Mouse (Mus musculus) spleen, postnatal 4 days (tissue): ENCODE data around the gene Gm44805.
A peak's percentile ranks its signal among the peaks of the same experiment; 100 is the strongest.

Experiments used
- DNase-seq, 2 experiments: peaks; one replicate each; pipeline ENCODE4 v3.0.0; 2022; ENCODE audit warnings: low spot score in 2 of 2

Gene Gm44805

GRCm38 (mm10) chr7:19628536-19629360, 52.5 kb downstream of the Gm44805 start:
- peak; percentile 94 to 98 for DNase-seq

GRCm38 (mm10) chr7:19628192-19628535, 53.1 kb downstream of the Gm44805 start:
- no peak for DNase-seq

- DNase-seq, result no peak
These were observed 53.5 kb downstream of the Gm44805 start for GRCm38 (mm10) chr7:19627721-19628120.

DNA sequence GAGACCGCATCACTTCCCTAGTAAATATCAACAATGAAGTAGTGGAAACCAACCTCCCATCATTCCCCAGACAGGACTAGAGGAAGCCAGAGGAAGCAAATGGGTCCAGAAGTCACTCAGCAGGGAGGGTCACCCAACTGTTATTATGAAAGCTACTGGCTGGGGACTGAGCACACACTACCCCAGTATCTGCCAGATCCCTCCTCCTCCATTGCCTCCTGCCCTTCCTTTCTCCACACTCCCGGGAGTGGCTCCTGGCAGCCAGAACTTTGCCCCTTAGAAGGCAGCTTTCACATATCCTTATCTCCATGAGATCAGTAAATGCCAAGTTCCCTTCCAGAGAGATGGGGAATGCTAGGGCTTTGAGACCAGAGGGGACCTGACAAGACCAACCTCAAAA, 57.8 kb downstream of the Gm44805 start:
- no peak for DNase-seq

- no peak for DNase-seq
These were observed 59.0 kb downstream of the Gm44805 start for GRCm38 (mm10) chr7:19622241-19622640.
